8 mouse cellular contexts compared by ENCODE assay signal in the genomic region with DNA sequence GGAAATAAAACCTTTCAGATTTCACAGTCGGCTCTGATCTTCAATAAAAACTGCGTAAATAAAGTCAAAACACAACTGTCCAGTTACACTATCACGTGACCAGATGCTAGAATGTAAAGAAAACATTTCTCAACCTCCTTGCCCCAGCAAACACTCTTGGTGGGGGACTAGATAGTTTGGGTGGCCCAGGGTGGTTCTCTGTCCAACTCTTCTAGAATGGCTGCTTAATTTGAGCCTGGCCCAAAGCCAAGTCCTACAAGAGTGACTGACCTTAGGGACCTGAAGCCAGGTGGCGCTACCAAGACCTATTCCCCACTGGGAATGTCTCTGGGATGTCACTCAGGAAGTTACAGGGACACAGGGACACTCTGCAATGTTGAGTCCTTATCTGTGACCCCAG. TPM values are rescaled to one million over a fixed set of nuclear protein-coding genes. Genes with fewer than 3 reads are reported as not detected.
DNase-seq lines count a peak whose midpoint lies in the region; ATAC-seq and TF ChIP-seq lines count a peak whose summit lies in the region.

No protein-coding gene starts in this region.

- no peaks in the 10 kb centered on the region for H3K79me2 ChIP-seq in liver, adult 2 months (ENCODE audit: control insufficient read depth, insufficient read depth, low read length)
- H3K79me2 ChIP-seq in macrophage (ENCODE audit: inconsistent target): no peaks in the 10 kb centered on the region

- WGBS in liver, adult 2 months: 36% methylated on average over 4 of the region's 4 CpGs
- 48% methylated on average over 4 of the region's 4 CpGs for WGBS in hindbrain, embryonic 10.5 days
- WGBS in macrophage (ENCODE audit: missing documents): 75% methylated on average over 4 of the region's 4 CpGs

- peaks cover 2% of the 10 kb centered on the region; the same call in 1 of the 2 replicates for H3K4me1 ChIP-seq in liver, adult 2 months (ENCODE audit: control insufficient read depth, insufficient read depth, low read length)
- H3K4me1 ChIP-seq in hindbrain, embryonic 10.5 days (replicated peaks): peaks cover 15% of the 10 kb centered on the region

- TF ChIP-seq POLR2A in liver, adult 2 months (IDR thresholded peaks at IDR 0.05; ENCODE audit: extremely low read depth, insufficient read depth, low read length): no peak

- H3K27ac ChIP-seq in liver, adult 2 months (replicated peaks; ENCODE audit: insufficient read depth, low read depth, low read length): no peak overlapping the region
- peak overlapping the region; percentile 96 for H3K27ac ChIP-seq in hindbrain, embryonic 10.5 days
- H3K27ac ChIP-seq in macrophage: peak overlapping the region; percentile 51

- H3K9ac ChIP-seq in liver, adult 2 months (ENCODE audit: low read depth, low read length): no peak overlapping the region

- no peaks in the 10 kb centered on the region for H3K27me3 ChIP-seq in liver, adult 2 months (ENCODE audit: control insufficient read depth, insufficient read depth, low read length)
- H3K27me3 ChIP-seq in hindbrain, embryonic 10.5 days (ENCODE audit: insufficient read depth, poor library complexity, severe bottlenecking): peaks cover 14% of the 10 kb centered on the region

- DNase-seq in liver, adult 2 months (ENCODE audit: extremely low read depth, low read depth, low spot score): peak; percentile 49
- no peak for DNase-seq in liver
- DNase-seq in cerebellum, postnatal 14 days: peak; percentile 48 to 61
- DNase-seq in hindbrain, embryonic 10.5 days (ENCODE audit: low spot score): no peak
- DNase-seq in spleen, postnatal 14 days (ENCODE audit: low spot score in 2 of 2): no peak
- no peak for DNase-seq in adrenal gland, adult 18-20 months (ENCODE audit: low spot score in 2 of 2)

- ATAC-seq in inflammation-experienced regulatory T-cells, adult 6 months: no peak

- no peaks in the 10 kb centered on the region for H3K36me3 ChIP-seq in liver, adult 2 months (ENCODE audit: control insufficient read depth, insufficient read depth, low read length)
- peaks cover 6% of the 10 kb centered on the region for H3K36me3 ChIP-seq in hindbrain, embryonic 10.5 days
- H3K36me3 ChIP-seq in macrophage (ENCODE audit: inconsistent target): no peaks in the 10 kb centered on the region

- no peak overlapping the region for H3K4me3 ChIP-seq in liver, adult 2 months (ENCODE audit: insufficient read depth, low read depth, low read length)
- H3K4me3 ChIP-seq in hindbrain, embryonic 10.5 days: peak overlapping the region; percentile 71
- peak overlapping the region; percentile 45 for H3K4me3 ChIP-seq in macrophage (ENCODE audit: inconsistent target)

- TF ChIP-seq CTCF in liver, adult 2 months (IDR thresholded peaks at IDR 0.05; ENCODE audit: low read depth, low read length): peak; percentile 27; the same call in 1 of the 2 replicates

- no peaks in the 10 kb centered on the region for H3K9me3 ChIP-seq in hindbrain, embryonic 10.5 days

RNA-seq across cellular contexts. Expression of a gene that starts 5.8 kb away (rescaled TPM):
- total RNA-seq in liver, adult 2 months (2014; rRNA removed): 0.18 TPM in 1 of 2 replicates, not detected in the other
- polyA plus RNA-seq in liver, adult 2 months (2012; rRNA removed): not detected in 2 replicates
- polyA plus RNA-seq in hindbrain, embryonic 10.5 days (2016; fragmentation: Nextera tagmentation; extraction: Ambion mirVana): 6.6 and 7.2 TPM in 2 replicates
- total RNA-seq in macrophage (2018; cell fraction: chromatin; rRNA removed): under 1 TPM in 3 of 26 experiments, not detected in 23; 0.67 to 0.91 (median 0.90) TPM
- total RNA-seq in macrophage (2018; cell fraction: cytosol; rRNA removed): under 1 TPM in 14 of 26 experiments, not detected in 12; 0.12 to 0.47 (median 0.23) TPM
- 1 to 10 TPM in 2 of 26 experiments, under 1 TPM in 9, not detected in 15; 0.76 to 1.6 (median 0.87) TPM for total RNA-seq in macrophage (2018; cell fraction: nucleus; rRNA removed)
- 0.37 TPM in 1 of 3 replicates, not detected in the others for polyA plus RNA-seq in macrophage (2018)
- total RNA-seq in adrenal gland, adult 18-20 months (2021): under 1 TPM; 0.58 to 0.70 TPM
- polyA plus RNA-seq in inflammation-experienced regulatory T-cells, adult 6 months (2017; shearing (Covaris generic)): 1 to 10 TPM; 1.3 to 2.6 (median 1.4) TPM

Comparison
In these comparisons a context has a peak if more than half of its experiments do, and no peak if none do; other contexts are left out.
1. DNase-seq: peak in liver, adult 2 months (single experiment) and cerebellum, postnatal 14 days (2 of 2); none in liver (single experiment), hindbrain, embryonic 10.5 days (single experiment), spleen, postnatal 14 days (0 of 2) and adrenal gland, adult 18-20 months (0 of 2).